Mouse (Mus musculus) neural tube, embryonic 11.5 days (tissue): ENCODE results near the gene Vmn1r223. TPM values are rescaled to one million over a fixed set of nuclear protein-coding genes. Genes with fewer than 3 reads are reported as not detected.

Experiments
- ATAC-seq: fragments of 200-750 bp; cut with Nextera tagmentation; 2 replicates; pipeline ENCODE4 v1.8.0; 2017; ENCODE audit warnings: moderate number of reproducible peaks, mild to moderate bottlenecking, moderate TSS enrichment, moderate library complexity; ENCODE audit not compliant: insufficient read depth, low FRiP score, low TSS enrichment
- DNase-seq: peaks from one replicate; pipeline ENCODE4 v3.0.0-alpha.2; 2015; ENCODE audit warnings: low spot score
- H3K27ac ChIP-seq: fragments of 300-500 bp; sonication (generic); 2 replicates; pipeline ENCODE4 v1.5.1; 2014; ENCODE audit warnings: low read depth, mild to moderate bottlenecking, low read length
- H3K27me3 ChIP-seq: fragments of 300-500 bp; sonication (generic); 2 replicates; pipeline ENCODE4 v1.6.1; 2014; ENCODE audit warnings: mild to moderate bottlenecking, low read length, mixed read lengths; ENCODE audit not compliant: control insufficient read depth, insufficient read depth
- H3K36me3 ChIP-seq: fragments of 300-500 bp; sonication (generic); 2 replicates; pipeline ENCODE4 v1.6.1; 2014; ENCODE audit warnings: mild to moderate bottlenecking, low read length, moderate library complexity, mixed read lengths; ENCODE audit not compliant: control insufficient read depth, insufficient read depth
- H3K4me1 ChIP-seq: fragments of 300-500 bp; sonication (generic); 2 replicates; pipeline ENCODE4 v1.6.1; 2014; ENCODE audit warnings: low read length, mixed read lengths; ENCODE audit not compliant: control insufficient read depth, insufficient read depth
- H3K4me2 ChIP-seq: fragments of 300-500 bp; sonication (generic); 2 replicates; pipeline ENCODE4 v1.6.1; 2014; ENCODE audit warnings: low read depth, mild to moderate bottlenecking, moderate library complexity
- H3K4me3 ChIP-seq: fragments of 300-500 bp; sonication (generic); 2 replicates; pipeline ENCODE4 v1.5.1; 2014; ENCODE audit warnings: low read depth, low read length
- H3K9ac ChIP-seq: fragments of 300-500 bp; sonication (generic); 2 replicates; pipeline ENCODE4 v1.6.1; 2014; ENCODE audit warnings: mild to moderate bottlenecking, low read length
- H3K9me3 ChIP-seq: fragments of 300-500 bp; sonication (generic); 2 replicates; pipeline ENCODE4 v1.6.1; 2016; ENCODE audit warnings: low read length; ENCODE audit not compliant: control insufficient read depth
- WGBS: fragments of 180-500 bp; shearing (Covaris S2); extraction: QIAGEN DNeasy Blood & Tissue Kit; methylation state at CpG from one replicate; pipeline ENCODE4 v1.1.7; 2014; 5-methylcytosine and 5-hydroxymethylcytosine counted together
- polyA plus RNA-seq: library from polyadenylated mRNA; unstranded; fragments of >200 nt; fragmentation: Nextera tagmentation; extraction: Ambion mirVana; gene quantifications from 2 replicates; pipeline ENCODE4 v1.2.1, GENCODE M21; 2014

The Vmn1r223 gene
- polyA plus RNA-seq, 1 experiment from 2014 or later, result not detected

- Histone ChIP-seq H3K4me2 (peak overlapping the region; percentile 34), H3K4me3 (peak overlapping the region; percentile 34), H3K27ac (no peak overlapping the region), H3K9me3 (no peaks in the 10 kb centered on the region), H3K4me1 (no peaks in the 10 kb centered on the region), H3K36me3 (no peaks in the 10 kb centered on the region), H3K9ac (peak overlapping the region; percentile 3; the same call in 1 of the 2 replicates), H3K27me3 (no peaks in the 10 kb centered on the region)
- peak; percentile 54 for ATAC-seq
- WGBS, result 0% methylated on average over 22 of the region's 22 CpGs
- peak; percentile 56 for DNase-seq
These were observed 52.5 kb downstream of the Vmn1r223 start for GRCm38 (mm10) chr13:23299276-23299998.

GRCm38 (mm10) chr13:23299999-23300341 lies 53.0 kb downstream of the Vmn1r223 start:
- peak overlapping the region; percentile 34 for H3K4me2 ChIP-seq
- WGBS, result 0% methylated on average over 13 of the region's 13 CpGs
- ATAC-seq (no peak), DNase-seq (peak; percentile 87)
- peak overlapping the region; percentile 3; the same call in 1 of the 2 replicates for H3K9ac ChIP-seq
- H3K27ac ChIP-seq, result no peak overlapping the region
- H3K4me1 ChIP-seq, result no peaks in the 10 kb centered on the region
- no peaks in the 10 kb centered on the region for H3K9me3 ChIP-seq
- H3K36me3 ChIP-seq, result no peaks in the 10 kb centered on the region
- H3K27me3 ChIP-seq, result no peaks in the 10 kb centered on the region
- peak overlapping the region; percentile 34 for H3K4me3 ChIP-seq

Other genes with a start within 250 kb of the Vmn1r223 start
- gene Vmn1r213, start 239.5 kb upstream of the Vmn1r223 start, polyA plus RNA-seq, result not detected in 2 replicates
- not detected in 2 replicates for gene Vmn1r214, start 216.7 kb upstream of the Vmn1r223 start, polyA plus RNA-seq
- gene Vmn1r215, start 179.1 kb upstream of the Vmn1r223 start, polyA plus RNA-seq, result not detected in 2 replicates
- gene Vmn1r217, start 128.9 kb upstream of the Vmn1r223 start, polyA plus RNA-seq, result not detected in 2 replicates
- not detected in 2 replicates for gene Vmn1r218, start 114.0 kb upstream of the Vmn1r223 start, polyA plus RNA-seq
- not detected in 2 replicates for gene Vmn1r219, start 87.8 kb upstream of the Vmn1r223 start, polyA plus RNA-seq
- gene Vmn1r220, start 59.2 kb upstream of the Vmn1r223 start, polyA plus RNA-seq, result not detected in 2 replicates
- gene Vmn1r221, start 33.0 kb upstream of the Vmn1r223 start, polyA plus RNA-seq, result not detected in 2 replicates
- gene Vmn1r222, start 11.2 kb upstream of the Vmn1r223 start, polyA plus RNA-seq, result not detected in 2 replicates
- 62.0 and 62.7 TPM in 2 replicates for gene Zfp322a, start 122.1 kb downstream of the Vmn1r223 start, polyA plus RNA-seq
- gene Abt1, start 176.7 kb downstream of the Vmn1r223 start, polyA plus RNA-seq, result 13.3 and 13.7 TPM in 2 replicates
- gene Btn1a1, start 218.8 kb downstream of the Vmn1r223 start, polyA plus RNA-seq, result 0.16 TPM in 1 of 2 replicates, not detected in the other
- 0.65 and 0.81 TPM in 2 replicates for gene Btn2a2, start 241.7 kb downstream of the Vmn1r223 start, polyA plus RNA-seq